Mouse (Mus musculus): ENCODE results near the gene Mink1. TPM values are rescaled to one million over a fixed set of nuclear protein-coding genes. Genes with fewer than 3 reads are reported as not detected.

The Mink1 gene
- polyA plus RNA-seq, 1 experiment = 222 TPM

GRCm38 (mm10) chr11:70657573-70657972 lies 94.9 kb downstream of the Mink1 start:
- Histone ChIP-seq H3K4me1 (ENCODE audit: control insufficient read depth, insufficient read depth, low read length) (peaks cover 9% of the 10 kb centered on the region), H3K4me3 (replicated peaks; ENCODE audit: insufficient read depth, low read depth, low read length) (no peak overlapping the region), H3K27ac (ENCODE audit: insufficient read depth, low read length) (no peak overlapping the region), H3K27me3 (ENCODE audit: control insufficient read depth, insufficient read depth, low read length) (no peaks in the 10 kb centered on the region)
- TF ChIP-seq CTCF (IDR thresholded peaks at IDR 0.05; ENCODE audit: borderline replicate concordance, insufficient read depth, low read depth, low read length) (no peak), POLR2A (IDR thresholded peaks at IDR 0.05; ENCODE audit: borderline replicate concordance, insufficient read depth, low read length) (no peak)
- 39% methylated on average over 6 of the region's 6 CpGs for WGBS
- DNase-seq = no peak

GRCm38 (mm10) chr11:70657991-70658390 lies 95.3 kb downstream of the Mink1 start:
- Histone ChIP-seq H3K4me3 (replicated peaks; ENCODE audit: insufficient read depth, low read depth, low read length) (no peak overlapping the region), H3K4me1 (ENCODE audit: control insufficient read depth, insufficient read depth, low read length) (peaks cover 6% of the 10 kb centered on the region), H3K27me3 (ENCODE audit: control insufficient read depth, insufficient read depth, low read length) (no peaks in the 10 kb centered on the region), H3K27ac (ENCODE audit: insufficient read depth, low read length) (no peak overlapping the region)
- TF ChIP-seq CTCF (IDR thresholded peaks at IDR 0.05; ENCODE audit: borderline replicate concordance, insufficient read depth, low read depth, low read length) (no peak), POLR2A (IDR thresholded peaks at IDR 0.05; ENCODE audit: borderline replicate concordance, insufficient read depth, low read length) (no peak)
- DNase-seq = no peak
- WGBS = 61% methylated on average over 9 of the region's 9 CpGs

GRCm38 (mm10) chr11:70658521-70658920 lies 95.8 kb downstream of the Mink1 start:
- H3K4me1 ChIP-seq (ENCODE audit: control insufficient read depth, insufficient read depth, low read length) = peaks cover 6% of the 10 kb centered on the region
- 89% methylated on average over 5 of the region's 5 CpGs for WGBS
- DNase-seq = no peak
- no peaks in the 10 kb centered on the region for H3K27me3 ChIP-seq (ENCODE audit: control insufficient read depth, insufficient read depth, low read length)
- H3K27ac ChIP-seq (ENCODE audit: insufficient read depth, low read length) = no peak overlapping the region
- no peak overlapping the region for H3K4me3 ChIP-seq (replicated peaks; ENCODE audit: insufficient read depth, low read depth, low read length)
- TF ChIP-seq POLR2A (IDR thresholded peaks at IDR 0.05; ENCODE audit: borderline replicate concordance, insufficient read depth, low read length) = no peak
- TF ChIP-seq CTCF (IDR thresholded peaks at IDR 0.05; ENCODE audit: borderline replicate concordance, insufficient read depth, low read depth, low read length) = no peak

GRCm38 (mm10) chr11:70658942-70659341 lies 96.3 kb downstream of the Mink1 start:
- no peak overlapping the region for H3K27ac ChIP-seq (ENCODE audit: insufficient read depth, low read length)
- DNase-seq = no peak
- TF ChIP-seq CTCF (IDR thresholded peaks at IDR 0.05; ENCODE audit: borderline replicate concordance, insufficient read depth, low read depth, low read length) (no peak), POLR2A (IDR thresholded peaks at IDR 0.05; ENCODE audit: borderline replicate concordance, insufficient read depth, low read length) (no peak)
- H3K27me3 ChIP-seq (ENCODE audit: control insufficient read depth, insufficient read depth, low read length) = no peaks in the 10 kb centered on the region
- WGBS = 76% methylated on average over 8 of the region's 8 CpGs
- peaks cover 6% of the 10 kb centered on the region for H3K4me1 ChIP-seq (ENCODE audit: control insufficient read depth, insufficient read depth, low read length)
- H3K4me3 ChIP-seq (replicated peaks; ENCODE audit: insufficient read depth, low read depth, low read length) = no peak overlapping the region

- 89% methylated on average over 8 of the region's 8 CpGs for WGBS
- TF ChIP-seq POLR2A (IDR thresholded peaks at IDR 0.05; ENCODE audit: borderline replicate concordance, insufficient read depth, low read length) (no peak), CTCF (IDR thresholded peaks at IDR 0.05; ENCODE audit: borderline replicate concordance, insufficient read depth, low read depth, low read length) (no peak)
Observed at GRCm38 (mm10) chr11:70660571-70660970, 97.9 kb downstream of the Mink1 start.

GRCm38 (mm10) chr11:70663101-70663500 lies 100.4 kb downstream of the Mink1 start:
- 90% methylated on average over 8 of the region's 8 CpGs for WGBS
- no peak for DNase-seq
- Histone ChIP-seq H3K27ac (ENCODE audit: insufficient read depth, low read length) (no peak overlapping the region), H3K4me3 (replicated peaks; ENCODE audit: insufficient read depth, low read depth, low read length) (no peak overlapping the region), H3K27me3 (ENCODE audit: control insufficient read depth, insufficient read depth, low read length) (no peaks in the 10 kb centered on the region), H3K4me1 (ENCODE audit: control insufficient read depth, insufficient read depth, low read length) (no peaks in the 10 kb centered on the region; the same call in 1 of the 2 replicates)
- no peak for TF ChIP-seq POLR2A (IDR thresholded peaks at IDR 0.05; ENCODE audit: borderline replicate concordance, insufficient read depth, low read length)
- TF ChIP-seq CTCF (IDR thresholded peaks at IDR 0.05; ENCODE audit: borderline replicate concordance, insufficient read depth, low read depth, low read length) = no peak

More at GRCm38 (mm10) chr11:70660571-70660970, 97.9 kb downstream of the Mink1 start:
- H3K4me3 ChIP-seq (replicated peaks; ENCODE audit: insufficient read depth, low read depth, low read length) = no peak overlapping the region
- no peak for DNase-seq
- H3K27me3 ChIP-seq (ENCODE audit: control insufficient read depth, insufficient read depth, low read length) = no peaks in the 10 kb centered on the region
- H3K27ac ChIP-seq (ENCODE audit: insufficient read depth, low read length) = no peak overlapping the region
- peaks cover 6% of the 10 kb centered on the region for H3K4me1 ChIP-seq (ENCODE audit: control insufficient read depth, insufficient read depth, low read length)

GRCm38 (mm10) chr11:70663957-70664356 lies 101.3 kb downstream of the Mink1 start:
- 46% methylated on average over 6 of the region's 6 CpGs for WGBS

More at GRCm38 (mm10) chr11:70663957-70664356, 101.3 kb downstream of the Mink1 start:
- TF ChIP-seq POLR2A (IDR thresholded peaks at IDR 0.05; ENCODE audit: borderline replicate concordance, insufficient read depth, low read length) (no peak), CTCF (IDR thresholded peaks at IDR 0.05; ENCODE audit: borderline replicate concordance, insufficient read depth, low read depth, low read length) (no peak)
- H3K27ac ChIP-seq (ENCODE audit: insufficient read depth, low read length) = no peak overlapping the region
- DNase-seq = no peak
- no peak overlapping the region for H3K4me3 ChIP-seq (replicated peaks; ENCODE audit: insufficient read depth, low read depth, low read length)
- H3K4me1 ChIP-seq (ENCODE audit: control insufficient read depth, insufficient read depth, low read length) = no peaks in the 10 kb centered on the region; the same call in 1 of the 2 replicates
- H3K27me3 ChIP-seq (ENCODE audit: control insufficient read depth, insufficient read depth, low read length) = no peaks in the 10 kb centered on the region

Other genes starting within 250 kb of the Mink1 start
- not detected in 2 replicates for gene Alox12e, start 240.3 kb upstream of the Mink1 start, polyA plus RNA-seq (2012; rRNA removed)
- 0.05 TPM in 1 of 2 replicates, not detected in the other for gene Alox15, start 210.8 kb upstream of the Mink1 start, polyA plus RNA-seq (2012; rRNA removed)
- gene Pelp1, start 152.8 kb upstream of the Mink1 start, polyA plus RNA-seq (2012; rRNA removed) = 18.3 and 20.1 TPM in 2 replicates
- 70.5 and 79.7 TPM in 2 replicates for gene Arrb2, start 130.2 kb upstream of the Mink1 start, polyA plus RNA-seq (2012; rRNA removed)
- 20.4 and 20.5 TPM in 2 replicates for gene Med11, start 111.0 kb upstream of the Mink1 start, polyA plus RNA-seq (2012; rRNA removed)
- gene Zmynd15, start 103.4 kb upstream of the Mink1 start, polyA plus RNA-seq (2012; rRNA removed) = 0.21 and 0.25 TPM in 2 replicates
- gene Cxcl16, start 102.9 kb upstream of the Mink1 start, polyA plus RNA-seq (2012; rRNA removed) = 1.8 and 2.6 TPM in 2 replicates
- 0.54 TPM in 2 replicates for gene Tm4sf5, start 57.6 kb upstream of the Mink1 start, polyA plus RNA-seq (2012; rRNA removed)
- gene Vmo1, start 48.3 kb upstream of the Mink1 start, polyA plus RNA-seq (2012; rRNA removed) = 0.30 TPM in 1 of 2 replicates, not detected in the other
- gene Gltpd2, start 43.7 kb upstream of the Mink1 start, polyA plus RNA-seq (2012; rRNA removed) = 0.11 TPM in 1 of 2 replicates, not detected in the other
- gene Psmb6, start 37.5 kb upstream of the Mink1 start, polyA plus RNA-seq (2012; rRNA removed) = 319 TPM in 2 replicates
- not detected in 2 replicates for gene Gm40193, start 29.9 kb upstream of the Mink1 start, polyA plus RNA-seq (2012; rRNA removed)
- gene Pld2, start 22.8 kb upstream of the Mink1 start, polyA plus RNA-seq (2012; rRNA removed) = 19.2 and 21.3 TPM in 2 replicates
- not detected in 2 replicates for gene 4930544D05Rik, start 53.0 kb downstream of the Mink1 start, polyA plus RNA-seq (2012; rRNA removed)
- gene Chrne, start 56.3 kb downstream of the Mink1 start, polyA plus RNA-seq (2012; rRNA removed) = 0.10 and 0.25 TPM in 2 replicates
- gene Gp1ba, start 76.2 kb downstream of the Mink1 start, polyA plus RNA-seq (2012; rRNA removed) = not detected in 2 replicates
- gene Rnf167, start 84.4 kb downstream of the Mink1 start, polyA plus RNA-seq (2012; rRNA removed) = 143 and 152 TPM in 2 replicates
- 184 and 191 TPM in 2 replicates for gene Slc25a11, start 84.6 kb downstream of the Mink1 start, polyA plus RNA-seq (2012; rRNA removed)
- gene Pfn1, start 91.8 kb downstream of the Mink1 start, polyA plus RNA-seq (2012; rRNA removed) = 289 and 305 TPM in 2 replicates
- 35.0 and 35.9 TPM in 2 replicates for gene Eno3, start 94.3 kb downstream of the Mink1 start, polyA plus RNA-seq (2012; rRNA removed)
- gene Spag7, start 106.5 kb downstream of the Mink1 start, polyA plus RNA-seq (2012; rRNA removed) = 84.3 and 93.2 TPM in 2 replicates
- gene Camta2, start 125.2 kb downstream of the Mink1 start, polyA plus RNA-seq (2012; rRNA removed) = 108 TPM in 2 replicates
- 4.0 and 4.6 TPM in 2 replicates for gene Inca1, start 137.3 kb downstream of the Mink1 start, polyA plus RNA-seq (2012; rRNA removed)
- 55.9 and 65.6 TPM in 2 replicates for gene Kif1c, start 137.7 kb downstream of the Mink1 start, polyA plus RNA-seq (2012; rRNA removed)
- 10.4 and 11.1 TPM in 2 replicates for gene Zfp3, start 201.3 kb downstream of the Mink1 start, polyA plus RNA-seq (2012; rRNA removed)
- 0.10 TPM in 1 of 2 replicates, not detected in the other for gene Scimp, start 249.7 kb downstream of the Mink1 start, polyA plus RNA-seq (2012; rRNA removed)